Mouse (Mus musculus): ENCODE results near the gene Rpl36al. TPM values are rescaled to one million over a fixed set of nuclear protein-coding genes. Genes with fewer than 3 reads are reported as not detected.

Rpl36al gene
- polyA plus RNA-seq, 1 experiment, result 360 TPM

DNA sequence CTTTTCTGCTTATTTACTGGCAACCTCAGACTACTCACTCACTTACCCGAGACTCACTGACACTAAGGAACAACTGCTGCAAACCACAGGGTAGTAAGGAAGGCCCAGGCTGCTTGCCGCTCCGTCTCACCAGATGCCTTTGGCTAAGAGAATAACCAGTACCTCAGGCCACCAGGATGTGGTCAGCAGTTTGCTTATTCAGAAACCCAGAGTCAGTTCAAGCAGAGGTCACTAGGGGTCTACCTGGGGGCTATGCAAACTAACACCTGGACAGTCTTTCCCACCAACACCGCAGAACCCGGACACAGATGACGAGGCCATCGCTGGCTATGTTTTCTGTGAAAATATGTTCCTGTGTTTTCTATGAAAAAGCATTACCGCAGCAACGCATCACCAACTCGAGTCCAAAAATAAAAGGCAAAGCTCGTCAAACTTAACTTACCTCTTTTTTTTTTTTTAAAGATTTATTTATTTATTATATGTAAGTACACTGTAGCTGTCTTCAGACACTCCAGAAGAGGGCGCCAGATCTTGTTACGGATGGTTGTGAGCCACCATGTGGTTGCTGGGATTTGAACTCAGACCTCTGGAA lies 29.4 kb upstream of the Rpl36al start:
- DNase-seq, result no peak
- H3K27me3 ChIP-seq (ENCODE audit: control insufficient read depth, insufficient read depth, low read length), result no peaks in the 10 kb centered on the region
- 95% methylated on average over 13 of the region's 13 CpGs for WGBS
- no peak for TF ChIP-seq CTCF (IDR thresholded peaks at IDR 0.05; ENCODE audit: borderline replicate concordance, insufficient read depth, low read depth, low read length)
- TF ChIP-seq POLR2A (IDR thresholded peaks at IDR 0.05; ENCODE audit: borderline replicate concordance, insufficient read depth, low read length), result no peak
- no peaks in the 10 kb centered on the region for H3K4me1 ChIP-seq (ENCODE audit: control insufficient read depth, insufficient read depth, low read length)
- H3K4me3 ChIP-seq (replicated peaks; ENCODE audit: insufficient read depth, low read depth, low read length), result no peak overlapping the region
- H3K27ac ChIP-seq (ENCODE audit: insufficient read depth, low read length), result no peak overlapping the region

DNA sequence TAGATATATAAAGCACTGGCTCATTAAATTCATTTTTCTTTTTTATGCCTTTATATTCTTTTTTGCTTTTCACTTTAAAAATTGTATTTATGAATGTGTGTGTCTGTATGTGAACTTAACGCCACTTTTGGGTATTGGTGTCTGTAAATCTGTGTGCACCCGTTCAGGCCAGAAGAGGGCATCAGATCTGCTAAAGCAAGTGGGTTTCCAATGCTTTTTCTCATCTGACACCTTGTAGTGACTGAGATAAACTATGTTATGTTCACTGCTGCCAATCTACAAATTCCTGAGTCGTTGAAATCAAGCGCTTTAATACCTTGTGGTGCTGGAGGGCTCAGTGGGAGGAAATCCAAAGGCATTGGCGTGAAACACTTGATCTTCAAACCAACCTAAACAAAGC lies 27.2 kb upstream of the Rpl36al start:
- Histone ChIP-seq H3K4me3 (replicated peaks; ENCODE audit: insufficient read depth, low read depth, low read length) (no peak overlapping the region), H3K27me3 (ENCODE audit: control insufficient read depth, insufficient read depth, low read length) (no peaks in the 10 kb centered on the region), H3K27ac (ENCODE audit: insufficient read depth, low read length) (no peak overlapping the region), H3K4me1 (ENCODE audit: control insufficient read depth, insufficient read depth, low read length) (no peaks in the 10 kb centered on the region)
- TF ChIP-seq CTCF (IDR thresholded peaks at IDR 0.05; ENCODE audit: borderline replicate concordance, insufficient read depth, low read depth, low read length) (no peak), POLR2A (IDR thresholded peaks at IDR 0.05; ENCODE audit: borderline replicate concordance, insufficient read depth, low read length) (no peak)
- 77% methylated on average over 5 of the region's 5 CpGs for WGBS
- no peak for DNase-seq

DNA sequence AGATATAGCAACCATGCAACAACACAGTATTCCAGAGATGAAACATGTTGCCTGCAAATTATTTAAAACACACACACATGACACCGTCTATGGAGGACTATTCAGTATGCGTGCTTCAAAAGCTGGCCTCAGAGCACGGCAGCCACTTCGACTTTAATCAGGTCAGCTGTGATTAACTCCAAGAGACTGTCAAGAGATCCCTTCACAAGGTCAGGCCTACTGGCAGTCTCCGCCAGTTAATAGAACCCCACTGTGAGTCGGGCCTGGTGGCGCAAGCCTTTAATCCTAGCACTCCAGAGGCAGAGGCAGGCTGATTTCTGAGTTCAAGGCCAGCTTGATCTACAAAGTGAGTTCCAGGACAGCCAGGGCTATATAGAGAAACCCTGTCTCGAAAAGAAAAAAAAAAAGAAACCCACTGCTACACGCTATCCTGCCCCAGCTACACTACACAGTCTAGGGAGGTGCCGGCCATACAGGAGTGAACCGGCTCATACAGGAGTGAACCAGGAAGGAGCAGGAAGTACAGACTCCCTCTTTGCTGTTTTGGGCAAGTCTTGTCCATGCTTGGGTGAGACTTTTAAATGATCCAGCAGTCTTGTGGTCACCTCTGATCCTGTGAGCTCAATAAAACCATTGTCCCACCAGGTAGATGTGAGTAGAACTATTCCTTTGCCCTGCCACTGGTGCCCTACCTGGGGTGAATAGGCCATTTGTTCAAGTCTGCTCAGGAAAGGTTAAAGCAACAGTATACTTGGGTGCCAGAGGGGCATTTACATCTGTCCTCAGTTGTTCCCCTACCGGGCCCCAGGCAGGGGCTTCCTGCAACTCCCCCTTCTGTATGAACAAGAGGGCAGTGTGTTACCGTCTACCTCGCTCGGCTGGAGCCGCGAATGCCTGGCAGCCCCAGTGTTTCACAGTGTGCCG lies 26.4 kb upstream of the Rpl36al start:
- H3K27ac ChIP-seq (ENCODE audit: insufficient read depth, low read length), result no peak overlapping the region
- WGBS, result 82% methylated on average over 18 of the region's 18 CpGs
- no peaks in the 10 kb centered on the region for H3K4me1 ChIP-seq (ENCODE audit: control insufficient read depth, insufficient read depth, low read length)
- no peaks in the 10 kb centered on the region for H3K27me3 ChIP-seq (ENCODE audit: control insufficient read depth, insufficient read depth, low read length)
- TF ChIP-seq POLR2A (IDR thresholded peaks at IDR 0.05; ENCODE audit: borderline replicate concordance, insufficient read depth, low read length) (no peak), CTCF (IDR thresholded peaks at IDR 0.05; ENCODE audit: borderline replicate concordance, insufficient read depth, low read depth, low read length) (no peak)
- no peak overlapping the region for H3K4me3 ChIP-seq (replicated peaks; ENCODE audit: insufficient read depth, low read depth, low read length)
- DNase-seq, result no peak

DNA sequence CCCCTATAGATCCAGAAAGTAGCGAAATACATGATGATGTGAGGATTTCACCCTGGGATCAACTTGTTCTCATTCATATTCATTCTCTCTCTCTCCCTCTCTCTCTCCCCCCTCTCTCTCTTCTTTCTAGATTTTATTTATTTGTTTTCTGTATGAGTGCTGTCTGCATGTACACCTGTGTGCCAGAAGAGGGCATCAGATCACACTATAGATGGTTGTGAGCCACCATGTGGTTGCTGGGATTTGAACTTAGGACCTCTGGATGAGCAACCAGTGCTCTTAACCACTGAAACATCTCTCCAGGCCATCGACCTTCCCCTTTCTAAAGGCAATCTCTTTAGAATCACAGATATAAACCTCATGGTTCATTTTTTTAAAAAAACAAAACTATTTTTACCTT lies 24.6 kb upstream of the Rpl36al start:
- Histone ChIP-seq H3K27ac (ENCODE audit: insufficient read depth, low read length) (no peak overlapping the region), H3K4me3 (replicated peaks; ENCODE audit: insufficient read depth, low read depth, low read length) (no peak overlapping the region), H3K27me3 (ENCODE audit: control insufficient read depth, insufficient read depth, low read length) (no peaks in the 10 kb centered on the region), H3K4me1 (ENCODE audit: control insufficient read depth, insufficient read depth, low read length) (no peaks in the 10 kb centered on the region)
- 93% methylated on average over 2 of the region's 2 CpGs for WGBS
- no peak for DNase-seq
- TF ChIP-seq CTCF (IDR thresholded peaks at IDR 0.05; ENCODE audit: borderline replicate concordance, insufficient read depth, low read depth, low read length) (no peak), POLR2A (IDR thresholded peaks at IDR 0.05; ENCODE audit: borderline replicate concordance, insufficient read depth, low read length) (no peak)

DNA sequence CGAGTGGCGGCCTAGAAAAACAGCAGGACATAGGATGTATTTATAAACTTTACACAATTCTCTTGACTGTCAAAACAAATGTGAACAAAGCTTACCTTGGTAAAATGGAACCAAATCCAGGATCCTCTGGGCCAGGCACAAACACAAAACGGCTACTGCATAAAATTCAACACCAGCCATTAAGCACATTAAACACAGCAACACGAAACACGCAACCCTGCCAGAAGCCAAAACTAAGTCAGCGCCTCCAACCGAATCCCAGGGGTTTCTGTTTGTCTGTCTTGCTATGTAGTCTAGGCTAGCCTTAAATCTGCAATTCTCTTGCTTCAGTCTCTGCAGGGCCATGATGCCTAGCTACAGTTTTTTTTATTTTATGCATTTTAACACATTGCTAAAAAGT lies 24.0 kb upstream of the Rpl36al start:
- no peaks in the 10 kb centered on the region for H3K4me1 ChIP-seq (ENCODE audit: control insufficient read depth, insufficient read depth, low read length)
- DNase-seq, result no peak
- H3K27me3 ChIP-seq (ENCODE audit: control insufficient read depth, insufficient read depth, low read length), result no peaks in the 10 kb centered on the region
- no peak overlapping the region for H3K4me3 ChIP-seq (replicated peaks; ENCODE audit: insufficient read depth, low read depth, low read length)
- WGBS, result 90% methylated on average over 7 of the region's 7 CpGs
- H3K27ac ChIP-seq (ENCODE audit: insufficient read depth, low read length), result no peak overlapping the region
- TF ChIP-seq POLR2A (IDR thresholded peaks at IDR 0.05; ENCODE audit: borderline replicate concordance, insufficient read depth, low read length) (no peak), CTCF (IDR thresholded peaks at IDR 0.05; ENCODE audit: borderline replicate concordance, insufficient read depth, low read depth, low read length) (no peak)

DNA sequence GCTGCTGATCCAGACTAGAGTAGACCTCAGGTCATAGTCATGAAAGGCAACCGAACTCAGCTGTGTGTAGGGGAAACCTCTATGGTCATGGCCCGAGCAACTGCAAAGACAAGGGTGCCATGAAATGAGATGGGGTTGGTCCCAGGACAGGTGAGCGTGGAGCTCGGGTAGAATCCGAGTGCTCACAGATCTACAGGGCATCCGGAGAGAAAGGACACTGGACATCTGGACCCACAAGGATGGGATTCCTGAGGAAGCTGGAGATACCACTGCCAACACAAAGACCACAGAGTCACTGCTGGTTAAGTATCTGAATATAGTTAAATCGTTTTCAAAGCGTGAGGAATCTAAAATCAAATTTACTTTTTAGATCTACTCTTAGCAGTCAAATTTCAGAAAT lies 23.5 kb upstream of the Rpl36al start:
- H3K27ac ChIP-seq (ENCODE audit: insufficient read depth, low read length), result no peak overlapping the region
- TF ChIP-seq POLR2A (IDR thresholded peaks at IDR 0.05; ENCODE audit: borderline replicate concordance, insufficient read depth, low read length), result no peak
- no peak for TF ChIP-seq CTCF (IDR thresholded peaks at IDR 0.05; ENCODE audit: borderline replicate concordance, insufficient read depth, low read depth, low read length)
- 97% methylated on average over 8 of the region's 8 CpGs for WGBS
- H3K4me1 ChIP-seq (ENCODE audit: control insufficient read depth, insufficient read depth, low read length), result no peaks in the 10 kb centered on the region
- no peak overlapping the region for H3K4me3 ChIP-seq (replicated peaks; ENCODE audit: insufficient read depth, low read depth, low read length)
- no peak for DNase-seq
- no peaks in the 10 kb centered on the region for H3K27me3 ChIP-seq (ENCODE audit: control insufficient read depth, insufficient read depth, low read length)

DNA sequence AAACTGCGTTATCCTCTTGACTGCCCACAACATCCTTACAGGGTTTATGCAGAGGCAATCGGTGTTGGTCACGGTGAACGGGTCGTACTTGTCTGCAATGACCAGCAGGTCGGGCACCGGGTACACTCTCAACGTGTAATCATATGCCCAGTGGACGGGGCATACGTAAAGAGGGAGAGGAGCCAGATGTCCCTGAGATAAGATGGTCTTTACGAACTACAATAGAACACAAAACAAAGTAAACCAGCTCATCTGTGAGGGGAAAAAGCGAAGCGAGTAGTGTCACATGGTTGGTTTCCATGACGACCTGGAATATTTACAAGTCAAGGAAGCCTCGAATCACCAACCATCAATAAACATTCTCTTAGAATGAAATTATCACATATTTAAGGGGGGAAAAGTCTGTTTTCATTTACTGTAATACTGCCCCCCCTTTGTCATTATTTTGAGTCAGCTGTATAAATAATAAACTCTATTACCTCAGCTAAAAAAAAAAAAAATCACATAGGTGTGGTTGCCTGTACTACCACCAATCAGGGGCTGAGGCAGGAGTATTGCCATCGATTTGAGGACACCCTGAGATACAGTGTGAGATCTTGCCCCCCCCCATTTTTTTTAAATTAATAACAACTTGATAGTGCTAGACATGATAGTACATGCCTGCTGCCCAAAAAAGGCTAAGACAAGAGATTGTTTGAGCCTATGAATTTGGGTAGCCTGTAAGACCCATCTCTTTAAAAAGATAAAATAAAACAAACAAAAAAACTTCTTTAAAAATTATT lies 20.4 kb upstream of the Rpl36al start, which contains the start of gene Gm49384:
Gene Gm49384, minus strand, starts transcription at position 216 of the 782 bp plus-strand sequence.
- WGBS, result 75% methylated on average over 16 of the region's 16 CpGs
- Histone ChIP-seq H3K27me3 (ENCODE audit: control insufficient read depth, insufficient read depth, low read length) (no peaks in the 10 kb centered on the region), H3K4me3 (replicated peaks; ENCODE audit: insufficient read depth, low read depth, low read length) (no peak within 1 kb of the TSS), H3K4me1 (ENCODE audit: control insufficient read depth, insufficient read depth, low read length) (no peaks in the 10 kb centered on the region), H3K27ac (ENCODE audit: insufficient read depth, low read length) (no peak within 1 kb of the TSS)
- TF ChIP-seq POLR2A (IDR thresholded peaks at IDR 0.05; ENCODE audit: borderline replicate concordance, insufficient read depth, low read length) (no peak), CTCF (IDR thresholded peaks at IDR 0.05; ENCODE audit: borderline replicate concordance, insufficient read depth, low read depth, low read length) (no peak)
- no peak for DNase-seq

All from cerebellum, adult 2 months (tissue).